Mouse (Mus musculus): ENCODE data around the gene Slc9a1.

Slc9a1 gene

DNA sequence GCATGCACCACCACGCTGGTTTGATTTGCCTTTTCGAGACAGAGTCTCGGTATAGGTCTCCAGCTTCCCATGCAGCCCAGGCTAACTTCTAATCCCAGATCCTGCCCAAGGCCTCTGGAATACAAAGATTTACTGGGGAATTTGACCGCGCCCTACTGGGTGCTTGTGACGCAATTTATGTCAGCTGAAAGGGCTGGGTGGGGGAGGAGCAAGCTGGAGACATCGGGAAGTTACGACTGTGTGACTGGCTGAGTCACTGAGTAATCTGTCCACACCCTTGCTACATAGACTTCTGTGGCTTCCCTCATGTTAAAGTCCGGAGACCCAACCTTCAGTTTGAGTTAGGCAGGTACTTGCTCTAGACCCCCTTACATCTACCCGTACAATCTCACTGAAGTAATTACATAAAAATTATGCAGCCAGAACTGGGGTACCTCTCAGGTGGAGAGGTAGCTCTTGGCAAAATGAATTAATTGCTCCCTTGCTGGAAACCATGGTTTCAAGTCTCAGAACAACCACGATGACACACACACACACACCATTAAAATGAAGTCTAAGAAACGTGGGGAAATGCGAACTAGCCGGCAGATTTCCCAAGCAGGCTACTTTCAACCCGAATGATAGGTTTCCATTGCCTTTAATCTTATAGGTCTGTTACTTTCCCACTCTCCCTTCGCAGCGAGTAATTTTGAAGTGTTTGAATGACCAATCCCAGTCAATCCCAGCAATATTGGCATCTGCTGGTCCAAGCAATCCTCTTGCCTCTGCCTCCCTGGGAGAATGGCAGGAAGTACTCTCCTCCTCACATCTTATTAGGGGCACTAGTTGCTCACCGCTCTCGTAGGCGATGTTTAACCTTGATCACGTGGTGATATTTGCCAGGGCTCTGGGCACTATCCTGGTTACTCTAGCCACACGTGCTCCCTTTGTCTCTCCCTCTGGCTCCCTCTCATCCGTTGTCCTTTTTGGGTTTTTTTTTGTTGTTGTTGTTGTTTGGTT is 15.8 kb upstream of the Slc9a1 start, which contains the start of gene Wdtc1:
Gene Wdtc1, minus strand, starts transcription at position 115 of the 999 bp plus-strand sequence.
- Histone ChIP-seq H3K36me3 (ENCODE audit: control insufficient read depth, insufficient read depth, low read length, poor library complexity, severe bottlenecking) (no peaks in the 10 kb centered on the region), H3K27me3 (ENCODE audit: control insufficient read depth, insufficient read depth, low read length, poor library complexity, severe bottlenecking) (no peaks in the 10 kb centered on the region)
- no peak for DNase-seq (ENCODE audit: low read depth, low spot score)

DNA sequence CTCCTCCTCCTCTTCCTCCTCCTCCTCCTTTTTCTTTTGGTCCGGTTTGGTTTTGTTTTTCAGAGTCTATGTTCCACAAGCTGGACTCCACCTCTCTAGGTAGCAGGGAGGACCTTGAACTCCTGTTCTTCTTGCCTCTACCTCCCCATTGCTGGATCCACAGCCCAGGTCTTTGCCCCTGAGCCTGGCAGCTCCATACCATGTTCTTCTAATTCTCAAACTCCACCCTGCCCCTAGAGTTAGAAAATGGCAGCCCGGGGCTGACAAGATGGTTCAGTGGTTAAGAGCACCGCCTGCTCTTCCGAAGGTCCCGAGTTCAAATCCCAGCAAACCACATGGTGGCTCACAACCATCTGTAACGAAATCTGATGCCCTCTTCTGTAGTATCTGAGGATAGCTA is 14.9 kb upstream of the Slc9a1 start:
- H3K27me3 ChIP-seq (ENCODE audit: control insufficient read depth, insufficient read depth, low read length, poor library complexity, severe bottlenecking), result no peaks in the 10 kb centered on the region
- H3K36me3 ChIP-seq (ENCODE audit: control insufficient read depth, insufficient read depth, low read length, poor library complexity, severe bottlenecking), result no peaks in the 10 kb centered on the region

DNA sequence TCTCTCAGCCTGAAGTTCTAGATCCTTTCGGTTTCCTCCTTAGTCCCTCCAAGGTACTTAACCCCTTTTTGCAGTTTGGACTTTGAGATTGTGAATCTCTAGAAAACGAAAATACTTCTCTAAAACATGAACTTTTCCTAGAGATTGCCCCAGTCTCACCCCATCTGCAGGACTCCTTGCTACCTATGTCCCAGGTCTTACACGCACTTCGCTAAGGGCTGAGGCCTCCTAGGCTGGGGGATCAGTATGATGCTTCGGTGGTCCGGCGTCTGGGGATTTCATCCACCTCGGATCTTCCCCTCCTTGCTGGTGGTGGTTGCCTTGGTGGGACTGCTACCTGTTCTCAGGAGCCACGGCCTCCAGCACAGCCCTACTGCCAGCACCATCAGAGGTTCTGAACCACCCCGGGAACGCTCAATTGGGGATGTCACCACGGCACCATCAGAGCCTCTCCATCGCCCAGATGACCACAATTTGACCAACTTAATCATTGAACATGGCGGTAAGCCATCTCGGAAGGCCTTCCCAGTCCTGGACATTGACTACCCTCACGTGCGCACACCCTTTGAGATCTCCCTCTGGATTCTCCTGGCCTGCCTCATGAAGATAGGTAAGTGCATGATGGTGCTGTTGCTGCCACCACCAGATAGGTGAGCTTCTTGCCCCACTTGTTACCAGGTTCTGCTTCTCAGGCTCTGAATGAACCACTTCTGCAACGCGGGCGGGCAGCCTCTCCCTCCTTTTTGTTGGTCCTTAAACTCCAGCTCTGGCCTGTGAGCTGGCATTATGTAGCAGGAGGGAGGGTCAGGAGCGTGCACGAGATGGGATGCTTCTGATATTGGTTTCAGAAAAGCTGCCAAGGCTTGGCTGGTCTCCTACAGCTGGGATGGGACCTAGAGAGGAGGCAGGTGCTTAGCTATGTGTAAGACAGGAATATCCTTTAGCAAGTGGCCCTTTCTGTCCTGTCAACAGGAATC is 1.1 kb downstream of the Slc9a1 start:
- 0 out of 2 replicates have a peak, but pooled peaks cover 3% of the 10 kb centered on the region for H3K36me3 ChIP-seq (ENCODE audit: control insufficient read depth, insufficient read depth, low read length, poor library complexity, severe bottlenecking)
- peak; percentile 17 for DNase-seq (ENCODE audit: low read depth, low spot score)
- no peaks in the 10 kb centered on the region for H3K27me3 ChIP-seq (ENCODE audit: control insufficient read depth, insufficient read depth, low read length, poor library complexity, severe bottlenecking)

More for the DNA sequence above, 14.9 kb upstream of the Slc9a1 start:
- DNase-seq (ENCODE audit: low read depth, low spot score), result no peak

GRCm38 (mm10) chr4:133371621-133372277 is 2.2 kb downstream of the Slc9a1 start:
- Histone ChIP-seq H3K36me3 (ENCODE audit: control insufficient read depth, insufficient read depth, low read length, poor library complexity, severe bottlenecking) (0 out of 2 replicates have a peak, but pooled peaks cover 4% of the 10 kb centered on the region), H3K27me3 (ENCODE audit: control insufficient read depth, insufficient read depth, low read length, poor library complexity, severe bottlenecking) (no peaks in the 10 kb centered on the region)
- no peak for DNase-seq (ENCODE audit: low read depth, low spot score)

GRCm38 (mm10) chr4:133372278-133372665 is 2.8 kb downstream of the Slc9a1 start:
- H3K27me3 ChIP-seq (ENCODE audit: control insufficient read depth, insufficient read depth, low read length, poor library complexity, severe bottlenecking), result no peaks in the 10 kb centered on the region
- H3K36me3 ChIP-seq (ENCODE audit: control insufficient read depth, insufficient read depth, low read length, poor library complexity, severe bottlenecking), result 0 out of 2 replicates have a peak, but pooled peaks cover 4% of the 10 kb centered on the region
- no peak for DNase-seq (ENCODE audit: low read depth, low spot score)

- no peak for DNase-seq (ENCODE audit: low read depth, low spot score)
- no peaks in the 10 kb centered on the region for H3K27me3 ChIP-seq (ENCODE audit: control insufficient read depth, insufficient read depth, low read length, poor library complexity, severe bottlenecking)
- 0 out of 2 replicates have a peak, but pooled peaks cover 4% of the 10 kb centered on the region for H3K36me3 ChIP-seq (ENCODE audit: control insufficient read depth, insufficient read depth, low read length, poor library complexity, severe bottlenecking)
These were observed 4.5 kb downstream of the Slc9a1 start for GRCm38 (mm10) chr4:133374011-133374410.

GRCm38 (mm10) chr4:133375812-133376577 is 6.5 kb downstream of the Slc9a1 start:
- H3K27me3 ChIP-seq (ENCODE audit: control insufficient read depth, insufficient read depth, low read length, poor library complexity, severe bottlenecking), result no peaks in the 10 kb centered on the region

DNA sequence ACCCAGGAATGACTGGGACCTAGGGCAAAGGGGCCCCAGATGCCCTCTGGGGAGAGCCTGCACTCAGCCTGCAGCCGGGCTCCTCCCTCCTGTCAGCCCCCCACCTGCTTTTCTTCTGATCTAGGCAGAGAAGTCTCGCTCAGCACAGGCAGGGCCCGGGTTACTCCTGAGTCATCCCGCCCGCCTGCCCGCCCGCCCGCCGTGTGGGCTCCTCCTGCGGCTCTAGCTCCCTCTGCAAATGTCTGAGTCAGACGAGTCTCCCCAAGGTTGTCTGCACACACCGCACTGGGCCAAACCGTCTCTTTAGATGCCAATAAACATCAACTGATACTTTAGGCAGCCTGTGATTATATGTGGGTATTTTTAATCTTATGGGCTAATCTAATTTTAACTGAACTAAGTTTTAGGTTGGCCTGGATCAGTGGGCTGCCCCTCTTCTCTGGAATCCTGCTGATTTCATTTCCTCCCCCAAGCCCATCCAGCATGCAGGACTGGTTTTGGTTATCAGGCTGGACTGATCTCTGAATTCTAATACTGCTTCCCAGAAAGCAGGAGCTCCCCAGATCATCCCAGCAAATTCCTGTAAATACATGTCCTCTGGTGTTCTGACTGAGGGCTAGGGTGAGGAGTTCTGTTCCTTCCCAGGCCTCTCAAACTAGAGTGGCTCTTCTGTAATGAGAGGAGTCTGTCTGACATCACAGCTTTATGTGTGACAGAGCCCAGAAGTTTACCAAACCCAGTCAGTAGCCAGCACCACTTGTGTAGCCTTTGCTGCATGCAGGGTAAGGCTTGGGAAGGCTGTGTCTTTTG is 8.9 kb downstream of the Slc9a1 start:
- no peak for DNase-seq (ENCODE audit: low read depth, low spot score)
- Histone ChIP-seq H3K27me3 (ENCODE audit: control insufficient read depth, insufficient read depth, low read length, poor library complexity, severe bottlenecking) (no peaks in the 10 kb centered on the region), H3K36me3 (ENCODE audit: control insufficient read depth, insufficient read depth, low read length, poor library complexity, severe bottlenecking) (0 out of 2 replicates have a peak, but pooled peaks cover 4% of the 10 kb centered on the region)

More at GRCm38 (mm10) chr4:133375812-133376577, 6.5 kb downstream of the Slc9a1 start:
- H3K36me3 ChIP-seq (ENCODE audit: control insufficient read depth, insufficient read depth, low read length, poor library complexity, severe bottlenecking), result 0 out of 2 replicates have a peak, but pooled peaks cover 4% of the 10 kb centered on the region
- no peak for DNase-seq (ENCODE audit: low read depth, low spot score)

DNA sequence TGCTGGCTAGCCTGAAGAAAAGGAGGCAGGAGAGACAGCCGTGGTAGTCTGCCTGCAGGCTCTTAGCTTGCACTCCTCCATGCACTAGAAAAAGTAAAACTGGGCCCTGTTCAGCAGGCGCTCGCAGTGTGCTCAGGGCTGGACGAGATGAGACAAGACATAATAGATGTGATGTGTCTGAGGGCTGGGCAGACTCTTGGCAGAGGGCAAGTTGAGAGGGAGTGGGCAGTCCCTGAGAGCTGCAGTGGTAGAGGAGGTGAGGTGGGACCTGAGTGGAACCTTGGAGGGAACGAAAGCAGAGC is 9.5 kb downstream of the Slc9a1 start:
- DNase-seq (ENCODE audit: low read depth, low spot score), result no peak
- H3K36me3 ChIP-seq (ENCODE audit: control insufficient read depth, insufficient read depth, low read length, poor library complexity, severe bottlenecking), result 0 out of 2 replicates have a peak, but pooled peaks cover 4% of the 10 kb centered on the region
- H3K27me3 ChIP-seq (ENCODE audit: control insufficient read depth, insufficient read depth, low read length, poor library complexity, severe bottlenecking), result no peaks in the 10 kb centered on the region

- no peak for DNase-seq (ENCODE audit: low read depth, low spot score)
- 0 out of 2 replicates have a peak, but pooled peaks cover 2% of the 10 kb centered on the region for H3K36me3 ChIP-seq (ENCODE audit: control insufficient read depth, insufficient read depth, low read length, poor library complexity, severe bottlenecking)
- H3K27me3 ChIP-seq (ENCODE audit: control insufficient read depth, insufficient read depth, low read length, poor library complexity, severe bottlenecking), result no peaks in the 10 kb centered on the region
These were observed 10.4 kb downstream of the Slc9a1 start for GRCm38 (mm10) chr4:133379861-133380260.

DNA sequence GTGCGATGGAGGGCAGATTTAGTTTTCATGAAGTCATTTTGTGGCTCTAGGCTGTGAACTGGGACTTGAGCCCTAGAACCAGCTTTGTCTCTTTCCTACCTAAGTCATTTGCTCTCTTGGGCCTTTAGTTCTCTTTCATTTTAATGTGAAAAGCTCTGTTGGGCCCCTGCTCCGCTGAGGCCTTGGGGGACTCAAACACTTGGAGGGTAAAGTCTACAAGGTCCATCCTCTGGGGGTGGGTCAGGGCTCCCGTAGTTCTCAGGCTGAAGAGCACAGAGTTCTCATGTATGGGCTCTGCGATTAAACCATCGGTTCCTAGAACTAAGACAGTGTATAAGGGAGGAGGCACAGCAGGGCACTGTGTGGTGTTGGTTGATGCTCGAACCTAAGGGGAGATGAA is 11.0 kb downstream of the Slc9a1 start:
- DNase-seq (ENCODE audit: low read depth, low spot score), result no peak
- no peaks in the 10 kb centered on the region for H3K27me3 ChIP-seq (ENCODE audit: control insufficient read depth, insufficient read depth, low read length, poor library complexity, severe bottlenecking)

DNA sequence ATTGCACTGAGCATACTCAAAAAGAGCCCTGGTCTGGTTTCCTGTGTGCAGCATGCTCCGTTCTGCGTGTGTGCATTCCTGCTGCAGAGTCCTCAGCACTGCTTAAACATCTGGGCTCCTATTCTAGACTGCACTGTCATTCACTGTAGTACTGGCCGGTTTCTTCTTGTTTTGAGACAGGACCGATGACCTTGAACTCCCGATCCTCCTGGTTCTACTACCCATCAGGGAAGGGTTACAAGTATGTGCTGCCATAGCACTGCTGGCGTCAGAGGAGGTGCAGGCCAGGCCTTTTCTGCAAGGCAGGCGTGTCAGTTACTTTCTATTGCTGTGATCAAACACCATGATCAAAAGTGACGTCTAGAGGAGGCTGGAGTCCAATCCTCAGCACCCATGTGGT is 11.6 kb downstream of the Slc9a1 start:
- H3K36me3 ChIP-seq (ENCODE audit: control insufficient read depth, insufficient read depth, low read length, poor library complexity, severe bottlenecking), result no peaks in the 10 kb centered on the region
- no peak for DNase-seq (ENCODE audit: low read depth, low spot score)
- no peaks in the 10 kb centered on the region for H3K27me3 ChIP-seq (ENCODE audit: control insufficient read depth, insufficient read depth, low read length, poor library complexity, severe bottlenecking)

More for the DNA sequence above, 11.0 kb downstream of the Slc9a1 start:
- H3K36me3 ChIP-seq (ENCODE audit: control insufficient read depth, insufficient read depth, low read length, poor library complexity, severe bottlenecking), result 0 out of 2 replicates have a peak, but pooled peaks cover 2% of the 10 kb centered on the region

All from splenic B cell, adult 2 months (primary cell).